Mouse (Mus musculus): Measurements from ENCODE around the gene Map1a. TPM values are rescaled to one million over a fixed set of nuclear protein-coding genes. Genes with fewer than 3 reads are reported as not detected.

The Map1a gene
- polyA plus RNA-seq, 1 experiment from 2014 or later = 17.6 TPM

DNA sequence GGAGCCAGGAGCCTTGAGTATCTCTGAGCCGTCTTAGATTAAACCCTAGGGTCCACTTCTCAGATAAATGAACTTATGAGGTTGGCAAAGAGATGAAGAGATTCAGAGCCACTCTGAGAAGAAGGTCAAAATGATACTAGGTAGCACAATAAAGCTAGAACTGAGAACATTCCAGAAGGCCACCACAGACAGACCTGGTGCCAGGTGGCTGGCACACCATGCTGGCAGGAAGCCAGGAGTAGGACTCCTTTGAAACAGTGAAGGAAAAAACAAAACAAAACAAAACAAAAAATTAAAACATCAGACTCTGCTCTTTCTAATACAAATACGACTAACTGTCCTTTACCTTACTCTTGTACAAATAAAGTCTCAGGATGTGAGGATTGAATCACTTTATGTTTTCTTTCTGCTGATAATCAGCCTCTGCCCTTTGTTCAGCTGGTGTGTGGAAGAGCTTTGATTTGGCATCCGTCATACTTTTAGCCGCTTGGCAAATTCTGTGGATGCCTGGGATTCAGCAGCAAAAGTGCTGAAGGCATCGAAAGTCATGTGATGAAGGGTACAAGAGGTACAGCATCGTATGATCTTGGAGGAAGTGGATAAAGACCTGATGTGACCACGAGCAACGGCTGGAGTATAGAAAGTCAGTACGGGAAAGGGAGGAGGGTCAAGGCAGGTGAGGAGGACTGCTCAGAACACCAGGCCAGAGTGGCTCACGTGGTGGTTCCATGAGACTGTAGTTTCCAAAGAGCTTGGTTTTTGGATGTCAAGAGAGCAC lies 34.5 kb downstream of the Map1a start:
- Histone ChIP-seq H3K27me3 (no peaks in the 10 kb centered on the region), H3K4me2 (no peak overlapping the region), H3K4me3 (no peak overlapping the region), H3K27ac (replicated peaks) (no peak overlapping the region), H3K4me1 (replicated peaks) (no peaks in the 10 kb centered on the region), H3K9ac (no peak overlapping the region), H3K36me3 (peaks cover 44% of the 10 kb centered on the region), H3K9me3 (no peaks in the 10 kb centered on the region)
- no peak for ATAC-seq (ENCODE audit: low read depth)
- WGBS = 88% methylated on average over 10 of the region's 10 CpGs

GRCm38 (mm10) chr2:121329492-121329891 lies 40.1 kb downstream of the Map1a start:
- no peaks in the 10 kb centered on the region for H3K27me3 ChIP-seq
- no peak overlapping the region for H3K27ac ChIP-seq (replicated peaks)
- ATAC-seq (ENCODE audit: low read depth) = no peak
- no peaks in the 10 kb centered on the region for H3K9me3 ChIP-seq
- WGBS = 95% methylated on average over 2 of the region's 2 CpGs
- peaks cover 62% of the 10 kb centered on the region for H3K36me3 ChIP-seq
- H3K4me3 ChIP-seq = no peak overlapping the region
- no peak overlapping the region for H3K4me2 ChIP-seq
- no peak overlapping the region for H3K9ac ChIP-seq
- H3K4me1 ChIP-seq (replicated peaks) = no peaks in the 10 kb centered on the region

- Histone ChIP-seq H3K27me3 (no peaks in the 10 kb centered on the region), H3K4me1 (replicated peaks) (no peaks in the 10 kb centered on the region), H3K9me3 (no peaks in the 10 kb centered on the region), H3K9ac (no peak overlapping the region), H3K36me3 (peaks cover 64% of the 10 kb centered on the region), H3K27ac (replicated peaks) (no peak overlapping the region), H3K4me3 (no peak overlapping the region), H3K4me2 (no peak overlapping the region)
- ATAC-seq (ENCODE audit: low read depth) = no peak
Measured at GRCm38 (mm10) chr2:121339057-121339456, 49.7 kb downstream of the Map1a start.

DNA sequence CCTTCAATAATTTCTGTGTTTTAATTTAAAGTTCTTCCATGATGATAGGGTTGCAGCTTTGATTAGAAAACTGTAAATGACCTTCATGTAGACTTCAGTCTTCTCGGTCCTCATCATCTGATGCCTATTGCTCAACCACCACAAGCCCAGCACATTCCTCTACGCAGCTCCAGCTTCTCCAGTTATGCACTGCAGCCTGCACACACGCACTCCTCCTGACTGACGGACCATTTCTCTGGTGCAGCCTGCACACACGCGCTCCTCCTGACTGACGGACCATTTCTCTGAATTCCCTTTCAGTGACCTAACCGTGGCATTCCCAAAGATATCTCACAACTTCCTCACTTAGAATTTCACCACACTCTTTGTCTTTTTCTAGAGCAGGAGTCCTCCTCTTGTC lies 63.8 kb downstream of the Map1a start:
- Histone ChIP-seq H3K9me3 (no peaks in the 10 kb centered on the region), H3K4me1 (replicated peaks) (peaks cover 15% of the 10 kb centered on the region), H3K27me3 (peaks cover 25% of the 10 kb centered on the region), H3K4me2 (no peak overlapping the region), H3K4me3 (no peak overlapping the region), H3K9ac (no peak overlapping the region), H3K36me3 (peaks cover 20% of the 10 kb centered on the region), H3K27ac (replicated peaks) (no peak overlapping the region)
- WGBS = 77% methylated on average over 8 of the region's 8 CpGs
- ATAC-seq (ENCODE audit: low read depth) = no peak

- Histone ChIP-seq H3K9ac (peak overlapping the region; percentile 88), H3K36me3 (peaks cover 10% of the 10 kb centered on the region), H3K4me2 (peak overlapping the region; percentile 72), H3K27me3 (peaks cover 36% of the 10 kb centered on the region), H3K4me1 (replicated peaks) (peaks cover 27% of the 10 kb centered on the region), H3K9me3 (no peaks in the 10 kb centered on the region), H3K27ac (replicated peaks) (peak overlapping the region; percentile 92), H3K4me3 (peak overlapping the region; percentile 69)
- WGBS = 4% methylated on average over 6 of the region's 6 CpGs
- no peak for ATAC-seq (ENCODE audit: low read depth)
Measured at GRCm38 (mm10) chr2:121354378-121354777, 65.0 kb downstream of the Map1a start.

GRCm38 (mm10) chr2:121354820-121355592 lies 65.6 kb downstream of the Map1a start, which contains the start of gene Ppip5k1:
Gene Ppip5k1 (minus strand): TSS chr2:121355396.
- peak; percentile 96 for ATAC-seq (ENCODE audit: low read depth)
- Histone ChIP-seq H3K4me1 (replicated peaks) (peaks cover 31% of the 10 kb centered on the region), H3K9me3 (no peaks in the 10 kb centered on the region), H3K27me3 (peaks cover 43% of the 10 kb centered on the region), H3K27ac (replicated peaks) (peak within 1 kb of the TSS; percentile 92), H3K36me3 (peaks cover 4% of the 10 kb centered on the region; the same call in 1 of the 2 replicates), H3K4me2 (peak within 1 kb of the TSS; percentile 72), H3K9ac (peak within 1 kb of the TSS; percentile 88), H3K4me3 (peak within 1 kb of the TSS; percentile 69)
- under 1% methylated on average over 58 of the region's 58 CpGs for WGBS

GRCm38 (mm10) chr2:121357494-121357893 lies 68.1 kb downstream of the Map1a start, which contains the start of gene Ckmt1:
Gene Ckmt1 (plus strand): TSS chr2:121357714.
- peak within 1 kb of the TSS; percentile 72 for H3K9ac ChIP-seq
- H3K4me1 ChIP-seq (replicated peaks) = peaks cover 31% of the 10 kb centered on the region
- peak within 1 kb of the TSS; percentile 49 for H3K27ac ChIP-seq (replicated peaks)
- H3K4me2 ChIP-seq = peak within 1 kb of the TSS; percentile 53
- H3K27me3 ChIP-seq = peaks cover 54% of the 10 kb centered on the region
- H3K9me3 ChIP-seq = no peaks in the 10 kb centered on the region
- WGBS = 62% methylated on average over 5 of the region's 5 CpGs
- no peaks in the 10 kb centered on the region for H3K36me3 ChIP-seq
- no peak for ATAC-seq (ENCODE audit: low read depth)
- H3K4me3 ChIP-seq = peak within 1 kb of the TSS; percentile 44

DNA sequence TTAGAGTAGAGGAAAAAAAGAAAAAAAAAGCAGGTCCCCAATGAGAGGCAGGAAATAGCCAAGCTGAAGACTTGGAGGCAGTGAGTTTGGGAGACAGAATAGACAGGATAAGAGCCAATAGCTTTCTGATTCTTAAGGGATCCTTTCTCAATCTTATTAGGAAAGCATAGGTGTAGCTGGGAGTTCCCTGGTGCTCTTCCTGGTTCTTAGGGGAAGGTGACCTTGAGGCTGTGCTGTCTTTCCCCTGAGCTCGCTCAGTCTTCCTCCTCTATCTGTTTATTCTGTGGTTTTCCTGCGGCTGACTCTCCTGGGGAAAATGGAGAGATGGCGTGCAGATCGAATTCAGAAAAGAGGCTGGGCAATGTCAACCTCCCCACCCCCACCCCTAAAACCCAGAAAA lies 68.6 kb downstream of the Map1a start:
- WGBS = 1% methylated on average over 4 of the region's 4 CpGs
- Histone ChIP-seq H3K27ac (replicated peaks) (0 out of 2 replicates have a peak overlapping the region, but pooled peaks have one; percentile 49), H3K9ac (peak overlapping the region; percentile 72), H3K4me2 (peak overlapping the region; percentile 53), H3K4me1 (replicated peaks) (peaks cover 31% of the 10 kb centered on the region), H3K9me3 (no peaks in the 10 kb centered on the region), H3K36me3 (no peaks in the 10 kb centered on the region), H3K4me3 (peak overlapping the region; percentile 44), H3K27me3 (peaks cover 54% of the 10 kb centered on the region)
- ATAC-seq (ENCODE audit: low read depth) = no peak

GRCm38 (mm10) chr2:121358381-121358780 lies 69.0 kb downstream of the Map1a start:
- H3K4me3 ChIP-seq = peak overlapping the region; percentile 44
- H3K9ac ChIP-seq = peak overlapping the region; percentile 72
- ATAC-seq (ENCODE audit: low read depth) = peak; percentile 70
- H3K9me3 ChIP-seq = no peaks in the 10 kb centered on the region
- H3K36me3 ChIP-seq = no peaks in the 10 kb centered on the region
- H3K4me2 ChIP-seq = peak overlapping the region; percentile 53
- 1% methylated on average over 16 of the region's 16 CpGs for WGBS
- peaks cover 31% of the 10 kb centered on the region for H3K4me1 ChIP-seq (replicated peaks)
- peaks cover 54% of the 10 kb centered on the region for H3K27me3 ChIP-seq
- H3K27ac ChIP-seq (replicated peaks) = peak overlapping the region; percentile 49

GRCm38 (mm10) chr2:121359461-121359860 lies 70.1 kb downstream of the Map1a start:
- no peak overlapping the region for H3K27ac ChIP-seq (replicated peaks)
- no peak for ATAC-seq (ENCODE audit: low read depth)
- no peaks in the 10 kb centered on the region for H3K36me3 ChIP-seq
- WGBS = 55% methylated on average over 4 of the region's 4 CpGs
- H3K27me3 ChIP-seq = peaks cover 54% of the 10 kb centered on the region
- peaks cover 23% of the 10 kb centered on the region for H3K4me1 ChIP-seq (replicated peaks)
- no peaks in the 10 kb centered on the region for H3K9me3 ChIP-seq
- 0 out of 2 replicates have a peak overlapping the region, but pooled peaks have one; percentile 72 for H3K9ac ChIP-seq
- peak overlapping the region; percentile 53 for H3K4me2 ChIP-seq
- peak overlapping the region; percentile 44 for H3K4me3 ChIP-seq
